Mouse (Mus musculus) ovary, postnatal 10 days (tissue): ENCODE results near the gene Tmem252.

ENCODE experiments used
- DNase-seq: peaks from one replicate; pipeline ENCODE4 v3.0.0; 2022; ENCODE audit warnings: low spot score

Tmem252 gene

DNA sequence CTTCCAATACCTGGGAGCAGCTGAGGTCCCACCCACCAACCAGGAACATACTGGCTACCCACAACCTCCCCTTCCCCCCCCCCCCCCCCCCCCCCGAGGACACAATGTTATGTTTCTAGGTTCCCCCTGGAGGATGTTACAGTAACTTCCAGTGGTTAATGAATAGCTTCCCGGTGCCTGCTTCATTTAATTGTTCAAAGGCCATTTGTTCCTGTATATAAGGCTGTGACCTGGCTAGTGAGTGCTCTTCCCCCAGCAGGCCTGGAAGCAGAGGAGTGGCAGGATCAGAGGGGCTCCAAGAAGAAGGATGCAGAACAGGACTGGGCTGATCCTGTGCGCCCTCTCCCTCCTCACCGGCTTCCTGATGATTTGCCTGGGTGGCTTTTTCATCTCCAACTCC, at the start of gene Tmem252:
Gene Tmem252, plus strand, starts transcription at position 247 of the 400 bp plus-strand sequence.
- no peak for DNase-seq

DNA sequence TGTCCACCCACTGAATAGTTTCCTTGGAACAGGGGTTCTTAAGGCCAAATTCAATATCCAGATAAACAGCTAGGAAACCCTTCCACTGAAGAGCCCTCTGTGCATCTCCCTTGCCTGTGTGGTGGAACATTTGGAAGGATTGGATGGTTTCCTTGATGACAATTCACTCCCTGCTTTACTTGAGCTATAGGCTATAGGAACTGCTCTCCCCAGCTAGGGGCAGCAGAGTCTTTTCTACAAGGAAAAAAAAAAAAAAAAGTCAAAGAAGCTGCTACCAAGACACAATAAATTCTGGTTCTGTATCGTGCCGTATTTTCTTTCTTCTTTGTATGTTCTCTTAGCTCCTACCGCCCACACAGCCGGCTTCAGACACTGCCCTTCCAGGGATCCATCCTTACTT, 45.8 kb upstream of the Tmem252 start:
- no peak for DNase-seq

DNA sequence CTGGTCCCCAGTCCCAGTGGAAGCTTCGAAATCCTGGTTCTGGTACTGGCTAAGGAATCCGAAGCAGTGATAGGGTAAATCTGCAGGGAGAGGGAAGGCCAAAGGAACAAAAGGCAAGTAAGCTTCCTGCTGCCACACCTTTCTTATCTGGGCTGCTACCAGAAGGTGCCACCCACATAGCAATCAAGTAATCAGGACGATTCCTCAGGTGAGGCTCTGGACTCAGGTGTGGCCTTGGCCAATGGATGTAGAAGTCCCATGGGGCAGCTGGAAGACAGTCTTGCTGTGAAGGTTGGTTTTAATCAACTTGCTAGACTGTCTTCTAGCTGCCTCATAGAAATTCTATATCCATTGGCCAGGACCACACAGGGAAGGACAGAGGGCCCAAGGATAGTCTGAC, 40.8 kb upstream of the Tmem252 start:
- DNase-seq = no peak

DNA sequence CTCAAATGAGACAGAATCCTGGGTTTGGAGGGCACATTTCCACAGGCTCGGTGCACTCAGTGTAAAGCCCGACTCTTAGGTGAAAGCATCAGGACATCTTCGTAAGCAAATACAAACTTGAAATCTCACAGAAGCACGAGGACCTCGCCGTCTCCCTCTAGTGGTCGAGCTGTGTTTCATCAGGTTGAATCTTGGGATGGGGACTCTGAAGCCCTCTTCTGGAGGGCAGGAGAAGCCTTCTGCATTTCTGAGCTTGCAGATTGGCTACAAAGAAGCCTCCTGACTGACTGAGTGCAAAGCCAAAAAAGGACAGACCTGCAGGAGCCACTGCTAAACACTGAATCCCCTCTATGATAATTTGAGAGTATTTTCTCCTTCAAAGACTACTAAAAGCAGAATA, 39.2 kb upstream of the Tmem252 start:
- DNase-seq = peak; percentile 21

DNA sequence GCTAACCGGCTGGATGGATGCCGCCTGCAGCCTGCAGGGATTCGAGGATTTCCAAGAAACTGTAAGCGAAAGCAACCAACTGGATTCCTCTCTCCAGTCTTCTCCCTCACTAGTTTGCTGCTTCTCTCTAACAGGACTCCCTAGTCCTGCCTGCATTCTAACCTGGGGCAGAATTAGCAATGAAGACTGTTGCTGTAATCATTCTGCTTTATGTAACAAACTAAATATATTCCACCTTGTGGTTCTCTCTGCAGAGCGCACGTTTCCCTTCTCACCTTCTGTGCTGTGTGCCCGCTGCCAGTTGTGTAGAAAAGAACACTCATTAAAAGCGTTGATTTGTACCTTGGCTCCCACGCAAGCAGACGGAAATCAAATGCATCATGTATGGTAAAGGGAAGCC, 37.2 kb upstream of the Tmem252 start:
- no peak for DNase-seq

DNA sequence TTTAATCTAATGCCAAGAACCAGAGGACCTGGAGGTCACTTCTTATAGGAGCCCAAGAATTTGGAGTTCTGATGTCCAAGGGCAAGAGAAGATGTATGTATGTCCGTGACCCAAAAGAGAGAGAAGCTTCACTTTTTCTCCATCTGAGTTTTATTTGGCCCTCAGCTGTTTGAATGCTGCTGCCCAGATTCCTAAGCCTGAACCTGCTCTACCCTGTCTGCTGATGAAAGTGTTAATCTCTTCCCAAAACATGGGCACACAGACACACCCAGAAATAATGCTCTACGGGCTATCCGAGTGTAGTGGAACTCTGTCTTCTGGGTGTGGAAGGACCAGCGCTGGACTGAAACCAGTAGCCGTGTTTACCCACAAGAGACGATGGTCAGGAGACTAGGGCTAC, 35.8 kb upstream of the Tmem252 start:
- no peak for DNase-seq

DNA sequence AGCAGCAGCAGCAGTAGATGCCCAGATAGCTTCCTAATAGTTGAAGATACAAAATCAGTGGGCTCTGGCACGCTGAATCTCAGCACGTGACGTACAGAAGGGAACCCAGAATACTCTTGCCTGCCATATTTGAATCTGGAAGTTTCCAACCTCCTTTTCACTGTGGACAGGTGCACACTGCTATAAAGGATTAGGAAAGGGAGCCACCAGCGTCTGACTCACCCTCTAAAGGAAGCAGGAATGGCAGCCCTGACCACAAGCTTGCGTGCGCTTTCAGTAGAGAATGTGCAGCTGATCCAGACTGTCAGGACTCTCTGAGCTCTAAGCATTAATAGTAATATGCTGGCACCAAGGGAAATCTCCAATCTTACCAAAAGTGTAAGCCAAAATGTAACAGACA, 32.8 kb upstream of the Tmem252 start:
- no peak for DNase-seq

DNA sequence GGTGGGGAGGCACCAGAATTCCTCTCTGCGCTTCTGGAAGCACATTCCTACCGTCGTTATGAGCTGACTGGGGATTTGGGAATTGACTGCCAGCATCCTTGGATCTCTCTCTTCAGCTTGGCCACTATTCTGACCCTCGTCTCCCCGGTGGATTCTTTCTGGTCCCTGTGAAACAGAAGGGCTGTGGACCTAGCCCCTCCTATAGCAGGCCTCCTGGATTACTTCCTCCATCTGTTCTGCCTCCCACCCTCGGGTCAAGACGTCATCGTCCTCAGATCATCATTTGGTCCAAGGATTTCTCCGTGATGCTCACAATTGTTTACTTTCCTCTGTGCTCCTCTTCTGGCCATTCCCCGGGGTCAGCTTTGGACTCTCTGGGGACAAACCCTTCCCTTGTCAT, 28.8 kb upstream of the Tmem252 start:
- DNase-seq = no peak

DNA sequence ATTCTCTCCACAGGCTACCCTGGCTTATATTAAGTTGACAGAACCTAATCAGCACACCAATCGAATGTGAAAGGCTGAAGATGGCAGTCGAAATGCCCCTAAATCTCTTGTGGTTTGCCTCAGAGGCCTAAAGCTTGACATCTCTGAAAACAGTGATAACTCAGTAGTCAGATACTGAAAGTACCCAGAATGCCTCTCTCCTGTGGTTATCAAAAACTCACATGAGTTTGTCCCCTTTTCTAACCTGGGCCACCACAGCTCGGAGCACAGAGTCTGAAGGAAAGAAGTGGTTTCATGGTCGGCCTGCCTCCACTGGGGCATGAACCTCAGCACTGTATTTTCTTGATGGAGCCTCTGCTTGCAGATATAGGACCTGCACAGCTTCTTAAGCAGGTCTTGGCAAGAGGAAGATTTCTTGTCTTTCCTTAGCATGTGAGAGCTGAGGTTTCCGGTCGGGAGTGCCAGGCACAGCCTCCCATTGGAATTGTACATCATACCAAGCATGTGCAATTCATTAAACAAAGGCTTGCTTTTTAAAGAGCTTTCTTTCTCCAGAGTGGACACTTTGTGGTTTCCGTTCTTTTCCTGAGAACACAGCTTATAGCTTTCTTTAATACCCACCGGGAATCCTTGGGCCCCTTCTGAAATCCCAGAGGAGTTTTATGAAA, 27.5 kb upstream of the Tmem252 start:
- DNase-seq = no peak

DNA sequence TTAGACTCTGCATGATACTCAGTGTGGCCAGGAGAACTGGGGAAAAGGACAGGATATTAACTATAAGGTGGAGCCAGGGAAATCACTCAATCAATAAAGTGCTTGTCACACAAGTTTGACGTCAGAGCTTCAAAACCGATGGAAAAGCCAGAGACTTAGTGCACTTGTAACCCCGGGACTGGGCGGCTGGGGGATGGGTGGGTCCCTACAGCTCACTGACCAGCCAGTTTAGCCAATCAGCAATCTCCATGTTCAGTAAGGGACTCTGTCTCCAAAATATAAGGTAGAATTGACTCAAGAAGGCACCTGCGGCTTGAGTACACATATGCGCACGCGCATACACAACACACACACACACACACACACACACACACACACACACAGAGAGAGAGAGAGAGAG, 25.8 kb upstream of the Tmem252 start:
- no peak for DNase-seq

DNA sequence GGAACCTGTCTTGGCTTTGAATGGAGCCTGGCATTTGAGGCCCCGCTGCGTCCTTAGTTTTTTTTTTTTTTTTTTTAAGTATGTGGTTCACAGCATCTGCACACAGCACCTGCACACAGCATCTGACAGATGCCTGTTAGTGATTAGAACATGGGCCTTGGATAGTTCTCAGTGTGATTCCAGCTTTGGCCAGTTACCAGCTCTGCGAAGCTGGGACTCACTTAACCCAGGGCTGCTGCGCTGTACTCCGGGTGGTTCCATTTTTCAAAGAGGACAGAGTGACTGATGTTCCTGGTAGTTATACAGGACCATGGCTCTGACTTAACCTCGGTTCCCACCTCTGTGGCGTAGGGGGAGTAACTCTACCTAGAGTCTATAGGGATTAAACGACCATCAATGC, 23.4 kb upstream of the Tmem252 start:
- no peak for DNase-seq

DNA sequence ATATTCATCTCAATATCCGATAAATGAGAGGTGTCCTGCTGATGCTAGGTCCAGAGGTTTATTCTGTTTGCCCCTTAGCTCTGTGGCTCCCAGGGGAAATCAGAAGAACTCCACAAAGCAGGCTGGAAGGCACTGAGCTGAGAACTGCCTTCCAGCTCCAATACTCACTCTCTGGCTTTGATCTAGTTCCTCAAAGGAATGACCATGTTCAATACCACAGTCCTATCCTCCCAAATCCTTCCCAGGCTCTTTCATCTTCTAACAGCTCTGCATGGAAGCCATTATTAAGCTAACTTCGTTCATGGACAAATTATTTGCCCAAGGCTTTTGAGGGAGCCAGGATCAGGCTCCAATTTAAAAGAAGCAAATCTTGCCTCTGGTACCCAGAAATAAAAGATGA, 22.2 kb upstream of the Tmem252 start:
- DNase-seq = no peak

DNA sequence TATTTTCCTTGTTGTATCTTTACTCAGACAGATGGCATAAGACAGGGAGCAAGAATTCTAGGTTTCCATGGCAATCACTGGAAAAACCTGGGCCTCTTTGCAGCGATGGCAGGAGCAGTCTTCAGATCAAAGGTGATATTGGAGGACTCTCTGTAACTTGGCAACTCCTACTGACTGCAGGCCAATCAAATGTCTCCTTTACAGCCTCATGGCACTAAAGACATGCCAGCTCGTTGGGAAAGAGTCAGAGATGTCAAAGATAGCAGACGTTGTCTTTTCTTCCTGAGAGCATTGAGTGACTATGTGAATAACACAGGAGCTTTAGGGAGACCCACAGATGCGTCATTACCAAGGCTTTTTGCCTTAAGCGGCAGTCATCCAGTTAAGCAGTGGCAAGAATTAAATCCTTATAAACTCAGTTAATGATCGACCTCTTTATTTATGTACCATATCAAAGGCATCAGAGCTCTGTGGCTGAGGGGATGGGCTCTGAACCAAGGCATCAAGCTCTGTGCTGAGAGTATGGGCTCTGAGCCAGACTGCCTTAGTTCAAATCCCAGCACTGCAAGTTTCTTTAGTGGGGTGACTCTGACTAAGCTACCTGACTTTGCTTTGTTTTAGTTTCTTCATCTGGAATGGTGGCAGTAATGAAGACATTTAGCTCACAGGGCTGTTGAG, 21.3 kb upstream of the Tmem252 start:
- no peak for DNase-seq

DNA sequence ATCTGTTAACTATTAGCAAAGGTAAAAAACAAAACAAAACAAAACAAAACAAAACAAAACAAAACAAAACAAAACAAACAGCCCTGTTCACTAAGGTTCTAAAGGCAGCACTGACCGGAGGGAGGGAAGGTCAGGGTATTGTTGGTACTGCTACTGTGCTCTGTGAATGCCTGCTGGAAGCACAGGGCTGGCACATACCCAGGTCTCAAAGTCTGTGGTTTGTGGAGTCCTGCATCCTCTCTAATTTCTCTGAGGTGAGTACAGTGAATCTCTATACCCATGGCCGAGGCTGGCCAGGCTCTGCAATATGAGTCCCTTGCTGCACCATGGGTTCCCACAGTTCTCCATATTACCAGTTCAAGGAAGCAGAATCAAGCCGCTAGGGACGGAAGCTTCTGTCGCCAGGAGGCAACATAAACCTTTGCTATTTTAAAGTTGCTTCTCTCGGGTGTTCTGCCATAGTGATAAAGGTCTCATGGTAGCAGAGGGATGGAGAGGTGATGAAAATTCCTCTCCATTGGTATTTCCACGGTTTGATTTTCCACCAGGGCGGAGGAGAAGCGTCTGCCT, 20.5 kb upstream of the Tmem252 start:
- DNase-seq = no peak

DNA sequence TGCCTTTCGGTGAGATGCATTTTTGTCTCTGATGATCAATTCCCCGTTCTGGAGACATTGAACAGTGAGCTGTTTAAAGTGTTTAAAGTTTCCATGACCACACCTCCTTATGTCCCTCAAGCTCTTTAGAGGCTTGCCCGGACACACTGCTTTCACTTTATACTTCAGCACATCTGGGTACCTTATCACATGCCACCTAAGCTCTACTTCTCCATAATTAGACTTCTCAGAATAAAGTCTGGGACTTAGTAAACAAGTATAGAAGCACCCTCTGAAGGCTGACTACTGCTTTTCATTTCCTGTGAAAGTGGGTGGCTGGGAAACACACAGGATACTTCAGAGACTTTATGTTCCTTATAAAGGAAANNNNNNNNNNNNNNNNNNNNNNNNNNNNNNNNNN, 16.8 kb upstream of the Tmem252 start:
- no peak for DNase-seq

DNA sequence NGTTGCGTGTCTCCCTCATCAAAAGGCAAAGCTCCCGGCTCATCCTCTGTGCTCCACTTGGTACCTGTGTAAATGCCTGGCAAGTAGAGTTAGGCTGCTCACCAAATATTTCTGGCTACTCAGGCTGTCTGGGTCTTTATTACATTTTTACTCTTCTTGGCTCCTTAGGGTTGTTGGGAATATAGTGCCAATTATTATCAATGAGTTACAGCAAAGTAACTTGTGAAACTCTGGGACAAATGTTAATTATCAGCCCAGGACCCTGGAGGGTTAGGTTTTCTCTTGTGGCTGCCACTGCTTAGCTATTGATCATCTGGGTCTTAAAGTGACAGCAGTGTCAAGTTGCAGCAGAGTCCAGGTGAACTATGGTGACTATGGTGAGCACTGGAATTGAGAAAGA, 11.5 kb upstream of the Tmem252 start:
- DNase-seq = no peak

DNA sequence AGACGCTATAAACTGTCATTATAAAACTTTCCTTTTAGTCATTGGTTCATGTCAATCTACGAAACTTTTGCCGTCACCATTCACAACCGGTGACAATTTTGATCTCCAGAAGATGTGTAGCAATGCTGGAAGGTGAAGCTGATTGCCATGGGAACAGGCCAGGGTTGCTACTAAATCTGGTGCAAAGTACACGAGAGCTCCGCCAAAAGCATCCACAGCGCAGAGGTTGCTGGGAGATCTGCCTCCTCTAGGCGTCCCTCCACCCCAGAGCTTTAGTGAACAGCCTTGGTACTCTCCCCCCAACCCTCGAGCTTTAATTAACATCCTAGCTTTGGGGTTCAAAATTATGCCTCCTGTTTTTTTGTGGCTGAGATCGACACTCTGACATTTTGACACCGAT, 8.0 kb upstream of the Tmem252 start:
- DNase-seq = no peak

DNA sequence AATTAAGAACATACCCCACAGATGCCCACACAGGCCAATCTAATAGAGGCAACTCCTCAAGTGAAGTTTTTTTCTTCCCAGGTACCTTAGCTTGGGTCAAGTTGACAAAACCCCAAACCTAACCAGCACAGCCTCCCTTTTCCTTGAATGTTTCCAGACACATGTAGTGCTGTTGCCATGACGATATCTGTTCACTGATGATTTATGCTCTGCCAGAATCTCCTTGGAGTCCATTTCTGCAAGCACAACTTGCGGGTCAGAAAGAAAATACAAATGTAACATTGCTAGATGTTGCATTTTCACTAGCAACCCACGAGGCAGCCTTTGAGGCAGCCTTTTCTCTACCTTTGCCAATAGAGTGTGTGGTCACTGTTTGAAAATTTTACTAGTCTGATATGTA, 6.3 kb upstream of the Tmem252 start:
- no peak for DNase-seq

DNA sequence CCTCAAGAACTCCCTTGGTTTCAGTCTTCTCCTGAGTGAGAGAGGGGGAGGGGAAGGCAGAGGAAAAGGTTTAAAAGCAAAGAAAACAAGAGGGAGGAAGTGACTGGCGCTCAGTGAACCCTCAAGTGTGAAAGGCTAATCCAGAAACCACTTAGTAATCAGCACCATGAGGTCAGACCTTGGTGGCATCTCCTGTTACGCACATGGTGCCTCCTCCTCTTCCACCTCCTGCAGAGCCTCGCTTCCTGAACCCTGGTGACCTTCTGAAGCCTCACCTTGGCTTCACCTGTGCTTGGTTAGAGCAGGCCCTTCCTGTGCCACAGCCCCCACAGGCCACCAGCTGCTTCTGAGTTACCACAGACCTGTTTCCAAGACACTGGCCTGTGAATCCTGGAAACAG, 2.2 kb upstream of the Tmem252 start:
- DNase-seq = no peak

DNA sequence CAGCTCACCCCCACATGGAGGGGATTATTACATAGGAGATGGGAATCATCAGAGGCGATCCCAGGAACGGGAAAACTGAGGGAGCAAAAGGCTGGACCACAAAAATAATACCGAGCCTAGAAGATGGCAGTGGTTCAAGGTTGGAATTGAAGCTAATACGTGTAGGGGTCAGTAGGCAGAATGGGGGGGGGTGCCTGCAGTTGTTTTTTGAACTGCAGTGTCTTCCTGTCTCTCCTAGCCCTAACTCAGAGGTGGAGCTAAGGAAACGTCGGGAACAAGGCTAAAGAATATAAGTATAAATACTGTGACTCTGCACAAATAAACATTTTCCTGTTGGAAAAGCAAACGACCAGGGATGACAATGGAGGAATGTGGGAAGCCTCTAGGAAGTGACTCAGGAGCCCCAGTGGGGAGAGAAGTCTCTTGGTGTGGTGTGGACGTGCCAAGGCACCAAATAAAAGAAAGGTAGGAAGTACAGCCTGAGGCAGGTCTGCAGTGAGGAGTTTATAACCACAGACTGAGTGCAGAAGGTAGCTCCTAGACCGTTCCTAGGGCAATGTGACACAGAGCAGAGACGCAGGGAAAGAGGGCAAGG, 1.3 kb upstream of the Tmem252 start:
- DNase-seq = no peak

DNA sequence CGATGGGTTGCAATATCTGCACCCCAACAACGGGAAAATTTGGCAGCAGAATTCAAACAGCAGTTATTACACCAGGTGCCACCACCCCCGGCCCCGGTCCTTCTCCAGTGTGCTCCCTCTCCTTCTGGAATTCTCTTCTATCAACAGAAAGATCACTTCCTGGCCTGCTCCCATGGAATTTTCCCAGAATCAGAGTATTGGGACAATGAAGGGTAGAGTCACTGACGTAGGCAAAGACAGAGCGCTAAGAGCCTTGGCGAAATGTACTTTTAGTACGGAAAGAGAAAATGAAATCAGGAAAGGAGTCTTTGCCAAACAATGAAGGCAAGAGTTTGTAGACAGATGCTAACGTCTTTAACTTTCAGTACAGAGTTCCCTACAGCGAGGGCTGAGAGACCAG, 477 bp upstream of the Tmem252 start:
- DNase-seq = no peak

DNA sequence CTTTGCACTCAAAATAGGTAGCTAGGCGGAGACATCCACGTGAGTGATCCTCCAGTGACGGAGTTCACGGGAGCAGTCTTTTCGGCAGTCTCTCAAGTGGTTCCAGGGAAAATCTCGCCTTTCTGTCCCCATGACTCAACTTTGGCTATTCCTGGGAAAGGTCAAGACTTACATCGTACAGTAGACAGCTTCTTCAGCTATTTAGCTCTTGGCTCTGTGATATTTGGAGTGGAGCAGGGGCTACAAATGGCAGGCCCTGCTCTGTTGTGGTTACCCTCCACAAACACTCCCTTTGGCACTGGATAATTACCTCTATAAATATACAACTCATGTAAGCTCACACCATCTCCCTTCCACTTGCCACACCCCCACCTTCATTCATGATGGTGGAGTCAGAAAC, 2.6 kb downstream of the Tmem252 start:
- DNase-seq = no peak

DNA sequence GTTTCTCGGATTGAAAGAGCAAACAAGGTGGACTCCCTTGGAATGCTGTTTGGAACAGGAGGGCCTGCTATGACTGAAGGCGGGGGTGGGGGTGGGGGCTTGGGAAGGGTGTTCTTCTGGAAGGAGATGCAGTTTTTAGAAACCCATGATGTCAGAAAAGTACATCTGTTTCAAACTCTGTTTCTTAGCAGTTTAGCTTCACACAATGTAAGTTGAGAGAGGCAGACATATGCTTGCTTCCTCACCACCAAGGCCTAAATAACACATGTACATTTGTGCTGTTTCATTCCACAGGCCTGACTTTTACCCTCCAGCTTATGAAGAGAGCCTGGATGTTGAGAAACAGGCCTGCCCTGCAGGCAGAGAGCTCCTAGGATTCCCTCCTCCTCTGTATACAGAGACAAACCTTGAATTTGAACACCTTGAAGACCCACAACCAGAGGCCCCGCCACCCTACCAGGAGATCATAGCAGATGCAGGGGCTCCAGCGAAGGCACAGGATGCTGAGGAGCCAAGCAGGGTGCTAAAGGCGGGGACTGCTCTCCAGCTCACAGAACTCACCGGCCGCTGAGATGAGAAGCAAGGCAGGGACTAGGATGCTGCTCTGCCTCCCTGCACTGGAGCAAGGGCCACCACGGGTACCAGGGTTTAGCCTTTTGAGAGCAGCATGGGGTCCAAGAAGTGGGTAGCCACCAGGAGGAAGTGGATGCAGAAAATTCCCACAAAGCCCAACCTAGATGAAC, 3.6 kb downstream of the Tmem252 start:
- DNase-seq = no peak
